Mouse (Mus musculus): Measurements from ENCODE around the gene Amotl2. TPM values are rescaled to one million over a fixed set of nuclear protein-coding genes. Genes with fewer than 3 reads are reported as not detected.

The Amotl2 gene
- polyA plus RNA-seq, 1 experiment, result 7.2 TPM

GRCm38 (mm10) chr9:102755591-102756270 is 39.3 kb downstream of the Amotl2 start:
- Histone ChIP-seq H3K36me3 (ENCODE audit: control insufficient read depth, insufficient read depth, low read length) (no peaks in the 10 kb centered on the region), H3K4me3 (ENCODE audit: control insufficient read depth, insufficient read depth, low read length) (no peak overlapping the region), H3K27ac (ENCODE audit: control insufficient read depth, insufficient read depth, low read length) (no peak overlapping the region), H3K27me3 (ENCODE audit: control insufficient read depth, insufficient read depth, low read length) (no peaks in the 10 kb centered on the region), H3K4me1 (replicated peaks; ENCODE audit: control insufficient read depth, insufficient read depth, low read length) (no peaks in the 10 kb centered on the region)
- 89% methylated on average over 9 of the region's 9 CpGs for WGBS
- TF ChIP-seq CTCF (IDR thresholded peaks at IDR 0.05; ENCODE audit: borderline replicate concordance, control insufficient read depth, extremely low read depth, insufficient read depth, low read length, poor library complexity), result no peak
- no peak for TF ChIP-seq POLR2A (IDR thresholded peaks at IDR 0.05; ENCODE audit: control insufficient read depth, extremely low read depth, insufficient read depth, low read length, poor library complexity)
- DNase-seq, result no peak

GRCm38 (mm10) chr9:102756352-102756751 is 39.9 kb downstream of the Amotl2 start:
- no peak for DNase-seq
- H3K27ac ChIP-seq (ENCODE audit: control insufficient read depth, insufficient read depth, low read length), result no peak overlapping the region

GRCm38 (mm10) chr9:102758851-102759250 is 42.4 kb downstream of the Amotl2 start:
- H3K27me3 ChIP-seq (ENCODE audit: control insufficient read depth, insufficient read depth, low read length), result no peaks in the 10 kb centered on the region
- H3K36me3 ChIP-seq (ENCODE audit: control insufficient read depth, insufficient read depth, low read length), result no peaks in the 10 kb centered on the region
- TF ChIP-seq POLR2A (IDR thresholded peaks at IDR 0.05; ENCODE audit: control insufficient read depth, extremely low read depth, insufficient read depth, low read length, poor library complexity) (no peak), CTCF (IDR thresholded peaks at IDR 0.05; ENCODE audit: borderline replicate concordance, control insufficient read depth, extremely low read depth, insufficient read depth, low read length, poor library complexity) (no peak)
- H3K4me1 ChIP-seq (replicated peaks; ENCODE audit: control insufficient read depth, insufficient read depth, low read length), result no peaks in the 10 kb centered on the region
- no peak overlapping the region for H3K27ac ChIP-seq (ENCODE audit: control insufficient read depth, insufficient read depth, low read length)
- WGBS, result 46% methylated on average over 1 of the region's 1 CpGs
- no peak for DNase-seq
- no peak overlapping the region for H3K4me3 ChIP-seq (ENCODE audit: control insufficient read depth, insufficient read depth, low read length)

More at GRCm38 (mm10) chr9:102756352-102756751, 39.9 kb downstream of the Amotl2 start:
- TF ChIP-seq POLR2A (IDR thresholded peaks at IDR 0.05; ENCODE audit: control insufficient read depth, extremely low read depth, insufficient read depth, low read length, poor library complexity), result no peak
- no peak for TF ChIP-seq CTCF (IDR thresholded peaks at IDR 0.05; ENCODE audit: borderline replicate concordance, control insufficient read depth, extremely low read depth, insufficient read depth, low read length, poor library complexity)
- Histone ChIP-seq H3K4me3 (ENCODE audit: control insufficient read depth, insufficient read depth, low read length) (no peak overlapping the region), H3K4me1 (replicated peaks; ENCODE audit: control insufficient read depth, insufficient read depth, low read length) (no peaks in the 10 kb centered on the region), H3K27me3 (ENCODE audit: control insufficient read depth, insufficient read depth, low read length) (no peaks in the 10 kb centered on the region), H3K36me3 (ENCODE audit: control insufficient read depth, insufficient read depth, low read length) (no peaks in the 10 kb centered on the region)
- WGBS, result 75% methylated on average over 14 of the region's 14 CpGs

- H3K36me3 ChIP-seq (ENCODE audit: control insufficient read depth, insufficient read depth, low read length), result no peaks in the 10 kb centered on the region
- TF ChIP-seq CTCF (IDR thresholded peaks at IDR 0.05; ENCODE audit: borderline replicate concordance, control insufficient read depth, extremely low read depth, insufficient read depth, low read length, poor library complexity), result no peak
- no peak for TF ChIP-seq POLR2A (IDR thresholded peaks at IDR 0.05; ENCODE audit: control insufficient read depth, extremely low read depth, insufficient read depth, low read length, poor library complexity)
- no peak for DNase-seq
- no peaks in the 10 kb centered on the region for H3K27me3 ChIP-seq (ENCODE audit: control insufficient read depth, insufficient read depth, low read length)
- 78% methylated on average over 5 of the region's 5 CpGs for WGBS
- H3K27ac ChIP-seq (ENCODE audit: control insufficient read depth, insufficient read depth, low read length), result no peak overlapping the region
- no peak overlapping the region for H3K4me3 ChIP-seq (ENCODE audit: control insufficient read depth, insufficient read depth, low read length)
- H3K4me1 ChIP-seq (replicated peaks; ENCODE audit: control insufficient read depth, insufficient read depth, low read length), result no peaks in the 10 kb centered on the region
These were observed 43.1 kb downstream of the Amotl2 start for GRCm38 (mm10) chr9:102759581-102760001.

DNA sequence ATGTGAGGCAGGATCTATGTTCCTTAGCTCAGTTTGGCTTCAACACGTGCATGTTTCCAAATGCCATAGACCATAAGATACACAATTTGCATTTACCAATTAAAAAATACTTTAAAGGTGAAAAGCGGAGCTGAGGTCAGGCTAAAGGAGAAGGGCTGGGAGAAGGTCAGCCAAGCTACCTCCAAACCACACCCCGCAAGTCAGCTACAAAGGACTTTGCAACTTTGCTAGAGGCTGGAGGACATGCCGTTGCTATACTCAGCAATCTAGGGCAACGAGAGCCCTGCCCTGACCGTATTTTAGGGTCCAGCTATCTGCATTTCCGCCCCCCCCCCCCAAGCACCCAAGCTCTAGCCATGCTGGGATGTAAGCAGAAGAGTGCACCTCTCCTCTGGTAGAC is 45.1 kb downstream of the Amotl2 start:
- 96% methylated on average over 7 of the region's 7 CpGs for WGBS
- H3K27ac ChIP-seq (ENCODE audit: control insufficient read depth, insufficient read depth, low read length), result no peak overlapping the region
- H3K4me1 ChIP-seq (replicated peaks; ENCODE audit: control insufficient read depth, insufficient read depth, low read length), result no peaks in the 10 kb centered on the region
- no peaks in the 10 kb centered on the region for H3K27me3 ChIP-seq (ENCODE audit: control insufficient read depth, insufficient read depth, low read length)
- TF ChIP-seq POLR2A (IDR thresholded peaks at IDR 0.05; ENCODE audit: control insufficient read depth, extremely low read depth, insufficient read depth, low read length, poor library complexity) (no peak), CTCF (IDR thresholded peaks at IDR 0.05; ENCODE audit: borderline replicate concordance, control insufficient read depth, extremely low read depth, insufficient read depth, low read length, poor library complexity) (no peak)
- DNase-seq, result no peak
- no peak overlapping the region for H3K4me3 ChIP-seq (ENCODE audit: control insufficient read depth, insufficient read depth, low read length)
- H3K36me3 ChIP-seq (ENCODE audit: control insufficient read depth, insufficient read depth, low read length), result no peaks in the 10 kb centered on the region

- Histone ChIP-seq H3K36me3 (ENCODE audit: control insufficient read depth, insufficient read depth, low read length) (no peaks in the 10 kb centered on the region), H3K27me3 (ENCODE audit: control insufficient read depth, insufficient read depth, low read length) (no peaks in the 10 kb centered on the region), H3K27ac (ENCODE audit: control insufficient read depth, insufficient read depth, low read length) (no peak overlapping the region), H3K4me3 (ENCODE audit: control insufficient read depth, insufficient read depth, low read length) (no peak overlapping the region), H3K4me1 (replicated peaks; ENCODE audit: control insufficient read depth, insufficient read depth, low read length) (no peaks in the 10 kb centered on the region)
- TF ChIP-seq CTCF (IDR thresholded peaks at IDR 0.05; ENCODE audit: borderline replicate concordance, control insufficient read depth, extremely low read depth, insufficient read depth, low read length, poor library complexity), result no peak
- TF ChIP-seq POLR2A (IDR thresholded peaks at IDR 0.05; ENCODE audit: control insufficient read depth, extremely low read depth, insufficient read depth, low read length, poor library complexity), result no peak
- DNase-seq, result no peak
- WGBS, result 89% methylated on average over 3 of the region's 3 CpGs
These were observed 46.4 kb downstream of the Amotl2 start for GRCm38 (mm10) chr9:102762836-102763235.
